Mouse (Mus musculus) midbrain, embryonic 12.5 days (tissue): ENCODE results near the gene Padi4. TPM values are rescaled to one million over a fixed set of nuclear protein-coding genes. Genes with fewer than 3 reads are reported as not detected.

Experiments used
- ATAC-seq: fragments of 200-750 bp; cut with Nextera tagmentation; 2 replicates; pipeline ENCODE4 v1.8.0; 2017; ENCODE audit warnings: low read depth, moderate TSS enrichment, moderate library complexity; ENCODE audit not compliant: low FRiP score
- H3K27ac ChIP-seq: fragments of 300-500 bp; sonication (generic); replicated peaks from 2 replicates; pipeline ENCODE4 v1.5.1; 2016; ENCODE audit warnings: mild to moderate bottlenecking
- H3K27me3 ChIP-seq: fragments of 300-500 bp; sonication (generic); 2 replicates; pipeline ENCODE4 v1.6.1; 2016; ENCODE audit warnings: mild to moderate bottlenecking
- H3K36me3 ChIP-seq: fragments of 300-500 bp; sonication (generic); 2 replicates; pipeline ENCODE4 v1.6.1; 2016
- H3K4me1 ChIP-seq: fragments of 300-500 bp; sonication (generic); 2 replicates; pipeline ENCODE4 v1.6.1; 2016
- H3K4me2 ChIP-seq: fragments of 300-500 bp; sonication (generic); replicated peaks from 2 replicates; pipeline ENCODE4 v1.6.1; 2016; ENCODE audit warnings: mild to moderate bottlenecking, moderate library complexity
- H3K4me3 ChIP-seq: fragments of 300-500 bp; sonication (generic); 2 replicates; pipeline ENCODE4 v1.5.1; 2016; ENCODE audit warnings: mild to moderate bottlenecking
- H3K9ac ChIP-seq: fragments of 300-500 bp; sonication (generic); replicated peaks from 2 replicates; pipeline ENCODE4 v1.6.1; 2016; ENCODE audit warnings: mild to moderate bottlenecking, moderate library complexity
- H3K9me3 ChIP-seq: fragments of 300-500 bp; sonication (generic); 2 replicates; pipeline ENCODE4 v1.6.1; 2016; ENCODE audit warnings: mild to moderate bottlenecking
- WGBS: fragments of 180-500 bp; shearing (Covaris S2); methylation state at CpG from one replicate; pipeline ENCODE4 v1.1.7; 2016; 5-methylcytosine and 5-hydroxymethylcytosine counted together
- polyA plus RNA-seq: library from polyadenylated mRNA; unstranded; fragments of >200 nt; fragmentation: Nextera tagmentation; extraction: Ambion mirVana; gene quantifications from 2 replicates; pipeline ENCODE4 v1.2.1, GENCODE M21; 2016

Padi4 gene
- 0.10 and 0.47 TPM in 2 replicates for polyA plus RNA-seq

DNA sequence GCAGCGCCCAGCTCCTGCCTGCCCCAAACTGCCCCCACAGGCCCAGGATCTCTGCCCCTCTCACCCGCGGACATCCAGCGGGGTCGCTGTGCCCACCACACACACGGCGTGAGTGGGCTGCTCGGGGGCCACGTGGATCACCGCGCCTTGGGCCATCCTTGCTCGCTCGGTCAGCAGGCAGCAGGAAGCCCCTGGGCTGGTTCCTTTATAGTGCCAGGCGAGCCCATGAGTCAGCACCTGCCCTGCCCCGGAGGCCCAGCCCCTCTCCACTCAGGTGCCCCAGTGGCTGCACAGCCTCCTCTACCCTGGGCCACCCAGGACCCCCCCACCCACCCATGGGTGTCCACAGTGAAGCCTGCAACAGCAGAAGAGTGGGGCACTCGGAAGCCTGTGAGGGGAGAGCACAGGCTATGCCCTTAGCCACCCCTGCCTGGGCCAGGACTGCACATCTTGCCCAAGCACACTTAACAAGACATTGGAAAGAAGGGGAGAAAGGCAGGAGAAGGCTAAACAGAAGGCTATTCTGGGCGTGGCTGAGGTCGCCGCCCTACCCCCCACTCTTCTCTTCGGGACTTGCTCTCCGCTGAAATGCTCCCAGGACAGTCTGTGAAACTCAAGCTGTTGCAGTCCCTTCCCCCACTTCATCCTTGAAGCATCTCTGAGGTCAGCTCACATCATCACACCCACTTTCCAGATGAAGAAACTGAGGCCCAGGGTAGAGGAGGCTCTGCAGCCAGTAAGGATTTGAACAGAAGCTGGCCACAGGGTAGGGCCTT is at the start of gene Padi4:
Padi4 (minus strand) TSS at position 212 of the 776 bp plus-strand sequence.
- H3K4me2 ChIP-seq, result no peak within 1 kb of the TSS
- H3K27ac ChIP-seq, result no peak within 1 kb of the TSS
- no peaks in the 10 kb centered on the region for H3K9me3 ChIP-seq
- no peak for ATAC-seq
- 87% methylated on average over 21 of the region's 21 CpGs for WGBS
- no peaks in the 10 kb centered on the region for H3K27me3 ChIP-seq
- peaks cover 4% of the 10 kb centered on the region; the same call in 1 of the 2 replicates for H3K4me1 ChIP-seq
- no peaks in the 10 kb centered on the region for H3K36me3 ChIP-seq
- no peak within 1 kb of the TSS for H3K4me3 ChIP-seq
- H3K9ac ChIP-seq, result no peak within 1 kb of the TSS

DNA sequence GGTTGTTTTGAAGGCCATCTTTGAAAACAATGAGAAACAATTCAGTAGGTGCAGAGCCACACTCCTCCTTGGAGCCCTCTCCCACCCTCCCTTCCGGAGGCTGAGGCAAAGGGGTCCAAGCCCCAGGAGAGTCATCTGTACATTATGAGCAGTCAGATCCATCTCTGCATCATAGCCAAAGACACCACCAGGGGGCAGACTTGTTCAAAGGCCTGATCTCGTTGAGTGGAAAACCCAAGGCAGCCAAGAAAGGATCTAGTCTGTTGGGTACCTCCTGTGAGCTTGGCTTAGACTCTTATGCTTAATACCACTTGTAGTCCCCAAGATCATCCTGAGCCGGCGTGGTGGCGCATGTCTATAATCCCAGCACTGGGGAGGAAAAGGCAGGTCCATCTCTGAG is 48.0 kb upstream of the Padi4 start:
- H3K4me2 ChIP-seq, result no peak overlapping the region
- no peaks in the 10 kb centered on the region for H3K27me3 ChIP-seq
- no peaks in the 10 kb centered on the region for H3K36me3 ChIP-seq
- no peaks in the 10 kb centered on the region for H3K4me1 ChIP-seq
- H3K9ac ChIP-seq, result no peak overlapping the region
- no peak overlapping the region for H3K4me3 ChIP-seq
- H3K27ac ChIP-seq, result no peak overlapping the region
- no peak for ATAC-seq
- H3K9me3 ChIP-seq, result 0 out of 2 replicates have a peak, but pooled peaks cover 5% of the 10 kb centered on the region
- 68% methylated on average over 5 of the region's 5 CpGs for WGBS

GRCm38 (mm10) chr4:140817413-140817812 is 43.4 kb upstream of the Padi4 start:
- H3K9me3 ChIP-seq, result 0 out of 2 replicates have a peak, but pooled peaks cover 1% of the 10 kb centered on the region
- WGBS, result 92% methylated on average over 8 of the region's 8 CpGs

GRCm38 (mm10) chr4:140815996-140816917 is 42.2 kb upstream of the Padi4 start:
- peaks cover 37% of the 10 kb centered on the region for H3K27me3 ChIP-seq
- H3K36me3 ChIP-seq, result no peaks in the 10 kb centered on the region
- no peak overlapping the region for H3K4me3 ChIP-seq
- no peak overlapping the region for H3K27ac ChIP-seq
- peaks cover 22% of the 10 kb centered on the region; the same call in 1 of the 2 replicates for H3K4me1 ChIP-seq
- H3K4me2 ChIP-seq, result no peak overlapping the region
- H3K9me3 ChIP-seq, result no peaks in the 10 kb centered on the region
- no peak for ATAC-seq
- H3K9ac ChIP-seq, result no peak overlapping the region
- 73% methylated on average over 10 of the region's 10 CpGs for WGBS

More at GRCm38 (mm10) chr4:140817413-140817812, 43.4 kb upstream of the Padi4 start:
- H3K4me3 ChIP-seq, result no peak overlapping the region
- H3K4me2 ChIP-seq, result no peak overlapping the region
- no peak overlapping the region for H3K27ac ChIP-seq
- ATAC-seq, result no peak
- H3K4me1 ChIP-seq, result peaks cover 22% of the 10 kb centered on the region; the same call in 1 of the 2 replicates
- H3K9ac ChIP-seq, result no peak overlapping the region
- peaks cover 29% of the 10 kb centered on the region for H3K27me3 ChIP-seq
- no peaks in the 10 kb centered on the region for H3K36me3 ChIP-seq

- 78% methylated on average over 5 of the region's 5 CpGs for WGBS
- Histone ChIP-seq H3K9me3 (no peaks in the 10 kb centered on the region), H3K4me2 (no peak overlapping the region), H3K27me3 (peaks cover 37% of the 10 kb centered on the region), H3K4me1 (peaks cover 22% of the 10 kb centered on the region; the same call in 1 of the 2 replicates), H3K36me3 (no peaks in the 10 kb centered on the region), H3K4me3 (no peak overlapping the region), H3K9ac (no peak overlapping the region), H3K27ac (no peak overlapping the region)
- no peak for ATAC-seq
These were observed 41.5 kb upstream of the Padi4 start for GRCm38 (mm10) chr4:140815496-140815895.

GRCm38 (mm10) chr4:140814241-140815225 is 40.5 kb upstream of the Padi4 start:
- Histone ChIP-seq H3K4me1 (peaks cover 22% of the 10 kb centered on the region; the same call in 1 of the 2 replicates), H3K9ac (0 out of 2 replicates have a peak overlapping the region, but pooled peaks have one; percentile 32), H3K4me3 (peak overlapping the region; percentile 28), H3K9me3 (no peaks in the 10 kb centered on the region), H3K27me3 (peaks cover 37% of the 10 kb centered on the region), H3K36me3 (no peaks in the 10 kb centered on the region), H3K27ac (no peak overlapping the region), H3K4me2 (peak overlapping the region; percentile 51)
- 0 out of 2 replicates have a peak, but pooled peaks have one; percentile 9 for ATAC-seq
- WGBS, result 23% methylated on average over 36 of the region's 36 CpGs

DNA sequence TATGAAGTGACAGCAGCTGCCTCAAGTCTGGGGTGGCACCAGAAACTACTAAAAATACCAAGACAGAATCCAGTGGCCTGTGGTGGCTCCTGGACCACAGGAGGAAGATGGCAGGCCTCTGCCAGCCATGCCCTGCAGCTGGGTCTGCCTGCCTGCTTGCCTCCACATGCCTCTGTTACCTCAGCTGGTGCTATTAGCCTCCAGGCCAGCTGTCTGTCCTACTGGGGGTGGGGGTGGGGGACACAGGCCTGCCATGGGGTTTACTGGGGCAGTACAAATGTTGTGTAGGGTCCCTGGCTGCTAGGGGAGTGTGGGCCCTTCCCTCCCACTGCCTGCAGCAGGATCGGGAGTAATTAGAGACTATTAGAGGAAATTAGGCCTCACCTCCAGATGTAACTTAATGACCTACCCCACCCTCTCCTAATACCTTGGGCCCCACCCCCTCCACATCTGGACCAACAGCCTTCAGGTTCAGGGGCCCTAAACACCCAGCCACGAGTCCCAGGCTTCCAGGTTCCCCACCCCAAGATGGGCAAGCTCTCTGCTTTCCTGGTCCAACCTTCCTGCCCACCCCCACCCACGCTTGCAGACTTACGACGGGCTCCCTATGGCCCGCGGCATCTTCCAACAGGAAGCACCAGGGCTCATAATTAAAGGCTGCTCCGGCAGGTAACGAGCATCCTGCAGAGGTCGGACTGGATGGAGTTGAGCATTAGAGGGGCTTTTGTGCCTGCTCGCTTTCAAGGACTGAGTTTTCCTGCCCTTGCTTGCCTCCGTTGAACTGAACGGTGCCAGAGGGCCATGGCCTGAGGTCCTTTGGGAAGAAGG is 39.5 kb upstream of the Padi4 start:
- H3K27ac ChIP-seq, result no peak overlapping the region
- H3K4me3 ChIP-seq, result peak overlapping the region; percentile 28; the same call in 1 of the 2 replicates

GRCm38 (mm10) chr4:140812609-140813008 is 38.6 kb upstream of the Padi4 start:
- H3K27me3 ChIP-seq, result peaks cover 37% of the 10 kb centered on the region
- H3K36me3 ChIP-seq, result no peaks in the 10 kb centered on the region
- H3K4me3 ChIP-seq, result no peak overlapping the region
- no peak overlapping the region for H3K4me2 ChIP-seq
- no peaks in the 10 kb centered on the region for H3K9me3 ChIP-seq
- WGBS, result 49% methylated on average over 9 of the region's 14 CpGs
- peaks cover 22% of the 10 kb centered on the region; the same call in 1 of the 2 replicates for H3K4me1 ChIP-seq
- H3K9ac ChIP-seq, result no peak overlapping the region
- no peak for ATAC-seq
- H3K27ac ChIP-seq, result no peak overlapping the region

More for the DNA sequence above, 39.5 kb upstream of the Padi4 start:
- Histone ChIP-seq H3K4me1 (peaks cover 22% of the 10 kb centered on the region; the same call in 1 of the 2 replicates), H3K9ac (no peak overlapping the region), H3K36me3 (no peaks in the 10 kb centered on the region), H3K9me3 (no peaks in the 10 kb centered on the region), H3K27me3 (peaks cover 37% of the 10 kb centered on the region), H3K4me2 (peak overlapping the region; percentile 51)
- WGBS, result 31% methylated on average over 13 of the region's 13 CpGs
- ATAC-seq, result no peak

- Histone ChIP-seq H3K9me3 (no peaks in the 10 kb centered on the region), H3K27me3 (peaks cover 37% of the 10 kb centered on the region), H3K36me3 (no peaks in the 10 kb centered on the region), H3K4me3 (no peak overlapping the region), H3K4me2 (no peak overlapping the region), H3K4me1 (peaks cover 22% of the 10 kb centered on the region; the same call in 1 of the 2 replicates), H3K9ac (no peak overlapping the region), H3K27ac (no peak overlapping the region)
- no peak for ATAC-seq
- WGBS, result 77% methylated on average over 8 of the region's 8 CpGs
These were observed 38.2 kb upstream of the Padi4 start for GRCm38 (mm10) chr4:140812191-140812590.

DNA sequence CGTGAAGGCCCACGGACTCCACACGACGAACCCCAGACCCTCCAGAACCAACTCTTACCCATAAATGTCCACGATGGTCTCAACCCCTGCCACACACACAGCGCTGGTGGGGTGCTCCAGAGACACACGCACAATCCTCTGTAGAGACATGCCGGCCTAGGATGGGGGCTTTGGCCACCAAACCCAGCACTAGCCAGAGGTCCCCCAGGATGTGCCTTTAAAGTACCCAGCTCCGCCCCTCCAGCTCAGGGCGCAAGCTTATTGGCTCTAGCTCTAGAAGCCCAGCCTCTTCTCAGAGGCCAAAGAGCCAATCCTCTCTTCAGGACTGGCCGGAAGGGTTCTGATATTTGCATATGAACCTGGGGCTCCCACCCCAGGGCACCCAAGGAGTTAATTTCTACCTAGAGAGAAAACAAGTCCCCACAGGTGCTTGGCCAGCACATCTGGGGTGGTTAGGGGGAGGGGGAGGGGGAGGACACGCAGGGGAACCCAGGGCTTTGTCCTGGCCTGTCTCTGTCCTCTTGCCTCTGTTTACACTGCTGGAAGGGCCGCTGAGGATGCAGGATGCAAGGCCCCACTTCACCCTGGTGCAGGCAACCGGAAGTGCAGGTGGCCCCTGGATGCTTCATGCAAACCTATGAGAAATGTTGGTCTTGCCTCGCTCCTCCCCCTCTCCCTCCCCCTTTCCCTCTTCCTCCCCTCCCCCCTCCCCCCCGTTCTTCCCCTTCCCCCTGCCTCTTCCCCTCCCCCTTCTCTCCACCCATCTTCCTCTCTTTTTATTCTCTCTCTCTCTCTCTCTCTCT is 36.6 kb upstream of the Padi4 start, which contains the start of gene Padi3:
Padi3 (minus strand) TSS at position 191 of the 803 bp plus-strand sequence.
- H3K4me2 ChIP-seq, result no peak within 1 kb of the TSS
- ATAC-seq, result no peak
- WGBS, result 74% methylated on average over 16 of the region's 16 CpGs

More for the DNA sequence above, 36.6 kb upstream of the Padi4 start, which contains the start of gene Padi3:
- peaks cover 22% of the 10 kb centered on the region; the same call in 1 of the 2 replicates for H3K4me1 ChIP-seq
- peaks cover 36% of the 10 kb centered on the region for H3K27me3 ChIP-seq
- no peak within 1 kb of the TSS for H3K9ac ChIP-seq
- H3K9me3 ChIP-seq, result no peaks in the 10 kb centered on the region
- H3K36me3 ChIP-seq, result no peaks in the 10 kb centered on the region
- no peak within 1 kb of the TSS for H3K4me3 ChIP-seq
- H3K27ac ChIP-seq, result no peak within 1 kb of the TSS
